Mouse (Mus musculus) cerebellum, postnatal 10 days (tissue): ENCODE measurements around the gene Lnx1.
A peak's percentile ranks its signal among the peaks of the same experiment; 100 is the strongest.

Experiments used
- DNase-seq, 2 experiments: peaks; one replicate each; pipeline ENCODE4 v3.0.0; 2021; ENCODE audit warnings: mixed read lengths in 2 of 2

Gene Lnx1

DNA sequence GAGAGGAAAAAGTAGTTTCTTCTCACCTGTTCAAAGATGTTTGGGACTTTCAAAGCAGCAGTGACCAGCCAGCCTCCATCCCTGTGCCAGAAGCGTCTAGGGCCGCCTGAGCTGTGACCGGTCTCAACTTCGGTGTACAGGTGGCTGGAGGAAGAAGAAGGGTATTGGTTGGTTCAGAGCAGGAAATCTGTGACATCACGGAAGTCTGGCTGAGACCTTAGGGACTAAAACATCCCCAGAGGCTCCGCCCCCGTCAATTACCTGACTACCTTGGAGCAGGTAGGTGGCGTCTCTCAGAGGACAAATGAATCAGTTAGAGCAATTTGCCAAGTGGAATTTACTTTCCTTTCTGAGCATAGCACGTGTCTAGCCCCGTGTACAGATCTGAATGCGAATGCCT, at the start of gene Lnx1:
Lnx1 (minus strand) TSS at position 147 of the 400 bp plus-strand sequence.
- no peak for DNase-seq

- DNase-seq, result no peak
Observed at GRCm38 (mm10) chr5:74750501-74750900, 47.8 kb upstream of the Lnx1 start.

DNA sequence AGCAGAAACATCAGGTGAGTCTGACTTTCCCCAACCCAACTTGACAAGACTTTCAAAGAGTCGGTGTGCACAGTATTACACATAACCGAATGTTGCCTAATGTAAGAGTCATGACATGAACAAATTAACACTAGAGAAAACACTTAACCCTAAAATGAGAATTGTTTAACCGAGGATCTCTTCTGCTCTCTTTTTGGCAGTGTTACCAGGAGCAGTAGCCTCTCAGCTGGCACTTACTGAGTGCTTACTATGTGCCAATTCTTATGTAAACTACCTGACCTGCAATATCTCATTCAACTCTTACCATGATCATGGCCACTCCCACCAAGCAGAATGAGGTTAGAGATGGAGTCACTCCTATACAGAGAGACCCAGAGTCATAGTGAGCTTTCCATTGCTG, 44.8 kb upstream of the Lnx1 start:
- DNase-seq, result no peak

- no peak for DNase-seq
Observed at GRCm38 (mm10) chr5:74740951-74741350, 38.2 kb upstream of the Lnx1 start.

- DNase-seq, result no peak
Observed at GRCm38 (mm10) chr5:74739435-74739834, 36.7 kb upstream of the Lnx1 start.

GRCm38 (mm10) chr5:74738312-74738711, 35.6 kb upstream of the Lnx1 start:
- DNase-seq, result no peak

DNA sequence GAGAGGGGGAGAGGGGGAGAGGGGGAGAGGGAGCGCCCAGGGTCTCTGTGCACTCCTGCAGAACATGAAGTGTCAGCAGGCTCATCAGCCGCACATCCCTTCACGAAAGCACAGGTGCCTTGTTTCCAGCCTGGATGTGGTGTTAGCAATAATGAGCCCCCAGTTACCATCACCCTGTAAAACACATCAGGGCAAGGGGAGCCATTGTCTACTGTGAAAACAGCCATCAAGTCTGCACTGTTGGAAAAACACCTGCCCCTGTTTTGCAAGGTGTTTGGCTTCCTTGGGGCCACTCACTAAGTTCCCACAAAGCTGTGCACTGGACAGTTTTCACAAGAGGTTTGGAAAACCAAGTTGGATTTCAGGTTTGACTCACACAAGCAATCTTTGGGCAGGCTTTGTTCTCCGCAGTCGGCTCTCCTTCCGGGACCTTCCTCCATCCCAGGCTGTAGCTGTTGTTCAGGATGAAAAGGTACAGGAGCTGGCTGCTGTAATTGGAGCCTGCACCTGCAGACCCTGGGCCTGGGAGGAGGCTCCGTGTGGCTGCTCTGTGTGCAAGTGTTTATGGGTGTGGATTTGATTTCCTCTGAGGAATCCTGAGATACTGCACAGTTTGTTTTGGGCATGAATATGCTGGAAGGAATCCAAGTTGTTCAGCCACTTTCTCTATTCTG, 31.3 kb upstream of the Lnx1 start:
- no peak for DNase-seq

DNA sequence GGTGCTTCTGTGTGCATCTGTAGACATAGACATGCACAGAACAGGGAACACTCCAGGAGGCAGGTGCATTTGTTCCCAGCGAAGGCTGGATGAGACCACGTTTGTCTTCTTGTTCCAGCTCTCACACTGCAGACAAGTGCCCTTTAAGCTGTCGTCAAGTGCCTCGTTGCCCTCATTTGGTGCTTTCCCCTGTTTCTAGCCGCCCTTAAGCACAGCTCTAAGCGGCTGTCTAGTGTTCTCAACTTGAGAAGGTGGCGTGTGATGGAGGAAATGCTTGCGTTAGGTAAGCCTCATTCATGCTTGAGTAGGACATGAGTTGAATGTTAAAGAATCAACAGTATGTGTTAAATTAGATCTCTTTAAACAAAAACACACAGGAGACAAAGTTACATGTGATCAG, 29.9 kb upstream of the Lnx1 start:
- DNase-seq, result no peak

DNA sequence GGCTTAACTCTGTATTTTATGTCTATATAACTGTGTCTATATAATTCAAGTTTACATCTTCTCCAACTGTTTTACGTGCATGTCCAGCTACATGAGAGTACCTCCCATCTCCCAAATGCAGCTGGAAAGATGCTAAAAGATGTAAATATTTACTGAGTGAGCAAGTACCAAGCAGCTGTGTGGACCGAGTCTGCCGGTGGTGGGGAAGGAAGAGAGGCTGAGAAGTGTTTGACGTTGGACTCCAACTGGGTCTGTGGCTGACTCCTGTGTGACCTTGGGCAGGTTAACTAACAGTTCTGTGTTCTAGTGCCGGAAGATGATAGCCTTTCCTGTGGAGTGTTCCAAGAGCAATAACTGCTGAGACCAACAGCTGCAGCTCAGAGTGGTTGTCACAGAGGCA, 27.9 kb upstream of the Lnx1 start:
- DNase-seq, result no peak

DNA sequence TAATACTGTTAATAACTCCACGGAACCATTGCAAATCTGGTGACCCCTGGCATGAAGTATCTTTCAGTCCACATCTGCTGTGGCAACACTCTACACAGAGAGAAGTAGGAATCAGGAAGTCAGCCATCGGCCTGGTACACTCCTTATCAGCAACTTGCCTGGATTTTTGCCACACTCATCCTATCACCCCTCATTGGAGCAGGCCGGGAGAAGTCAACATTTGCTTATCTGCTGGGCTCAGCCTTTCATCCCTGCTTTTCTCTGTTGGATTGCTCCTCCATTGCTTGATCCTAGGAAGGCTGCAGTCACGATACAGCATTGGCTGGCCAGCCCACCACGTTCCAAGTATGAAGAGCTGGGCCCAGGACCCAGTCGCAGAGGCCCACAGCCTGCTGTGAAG, 26.9 kb upstream of the Lnx1 start:
- no peak for DNase-seq

- peak; percentile 68 to 77 for DNase-seq
Observed at GRCm38 (mm10) chr5:74728186-74728585, 25.5 kb upstream of the Lnx1 start.

DNA sequence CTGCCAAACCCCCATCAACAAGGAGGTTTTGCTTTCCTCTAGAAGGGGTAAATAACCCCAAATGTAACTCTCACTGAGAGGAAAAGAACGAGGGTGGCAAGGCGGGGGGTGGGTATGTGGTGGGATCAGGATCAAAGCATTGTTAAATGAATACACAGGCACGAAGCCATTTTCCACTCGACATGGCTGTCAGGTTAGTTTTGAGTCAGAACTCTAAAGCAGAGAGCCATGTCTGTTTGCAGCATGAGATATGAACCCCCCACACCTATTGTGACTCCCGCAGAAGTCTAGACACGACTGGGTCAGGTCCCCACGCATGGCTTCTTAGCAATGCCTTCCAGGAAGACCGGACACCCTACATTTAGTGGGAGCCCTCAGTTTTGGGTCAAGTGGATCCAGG, 24.6 kb upstream of the Lnx1 start:
- no peak for DNase-seq

DNA sequence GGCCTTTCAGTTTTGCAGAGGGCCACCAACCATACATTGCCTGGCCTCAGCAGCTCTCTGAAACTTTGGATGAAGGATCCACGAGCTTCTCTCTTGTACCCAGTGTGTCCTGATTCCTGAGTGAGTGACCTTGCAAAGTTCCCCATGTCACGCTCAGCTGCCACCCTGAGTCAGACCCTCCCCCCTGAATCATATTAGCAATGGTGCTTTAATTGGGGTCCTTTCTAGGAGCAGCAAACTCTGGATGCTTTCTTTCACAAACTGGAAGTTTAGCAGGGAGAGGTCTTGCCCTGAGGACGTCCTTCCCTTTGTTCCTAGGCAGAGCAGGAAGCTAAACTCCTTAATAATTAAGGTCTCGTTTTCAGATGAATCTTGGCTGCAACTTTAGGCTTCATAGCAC, 22.8 kb upstream of the Lnx1 start:
- DNase-seq, result no peak

- DNase-seq, result peak; percentile 52
Observed at GRCm38 (mm10) chr5:74721816-74722215, 19.1 kb upstream of the Lnx1 start.

DNA sequence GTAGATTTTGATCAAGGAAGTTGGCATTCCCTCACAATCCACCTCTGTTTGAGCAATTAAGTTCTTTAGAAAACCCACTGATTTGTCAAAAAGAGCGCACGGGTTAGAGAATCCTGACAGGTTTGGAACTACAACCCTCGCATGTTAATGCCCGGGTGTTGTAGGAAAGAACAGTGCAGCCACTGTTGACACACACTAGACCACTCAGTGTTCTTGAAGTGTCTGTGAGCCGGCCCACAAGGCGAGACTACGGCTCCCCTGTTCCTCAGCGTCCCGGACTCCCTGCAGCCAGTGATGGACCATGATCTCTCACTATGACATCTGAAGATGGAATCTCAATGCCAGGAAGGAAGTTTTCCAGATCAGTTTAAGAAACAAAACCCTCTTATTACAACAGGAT, 17.9 kb upstream of the Lnx1 start:
- DNase-seq, result peak in 1 of 2 experiments; percentile 26

DNA sequence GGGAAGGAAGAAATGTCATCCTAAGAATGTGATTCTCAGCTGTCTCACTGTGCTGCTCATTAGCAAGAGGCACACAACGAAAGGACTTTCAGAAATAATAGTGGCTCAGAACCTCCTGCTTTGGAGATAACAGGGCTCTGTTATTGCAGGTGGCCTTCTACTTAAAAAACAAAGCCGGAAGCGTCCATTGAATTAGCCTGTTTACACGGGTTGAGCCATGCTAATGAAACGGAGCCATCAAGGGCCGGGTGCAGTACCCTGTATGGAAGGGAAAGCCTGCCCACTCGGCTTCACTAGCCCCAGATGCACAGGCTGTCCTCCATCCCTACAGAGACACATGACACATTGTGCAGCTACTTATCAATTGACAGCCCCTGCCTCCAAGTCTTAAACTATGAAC, 13.5 kb upstream of the Lnx1 start:
- DNase-seq, result no peak

- no peak for DNase-seq
Observed at GRCm38 (mm10) chr5:74712811-74713210, 10.1 kb upstream of the Lnx1 start.

GRCm38 (mm10) chr5:74711988-74712387, 9.3 kb upstream of the Lnx1 start:
- no peak for DNase-seq

DNA sequence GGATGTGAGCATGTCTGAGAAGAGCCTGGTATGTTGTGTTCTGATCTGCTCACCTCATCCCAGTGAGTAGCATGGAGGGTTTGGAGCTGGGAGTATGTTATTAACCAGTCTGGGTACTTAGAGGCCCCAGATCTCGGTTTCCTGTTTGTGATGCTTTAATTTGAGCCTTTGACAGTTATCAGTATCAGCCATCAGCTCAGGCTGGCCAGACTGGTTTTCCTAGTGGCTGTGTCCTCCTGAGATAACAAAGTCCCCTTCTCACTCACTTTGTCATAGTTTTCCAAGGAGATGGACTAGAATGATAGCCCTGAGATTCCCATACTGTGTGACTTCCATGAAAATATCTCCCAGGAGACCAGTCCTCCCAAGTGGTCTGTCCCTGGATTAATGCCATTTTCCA, 8.3 kb upstream of the Lnx1 start:
- DNase-seq, result no peak

DNA sequence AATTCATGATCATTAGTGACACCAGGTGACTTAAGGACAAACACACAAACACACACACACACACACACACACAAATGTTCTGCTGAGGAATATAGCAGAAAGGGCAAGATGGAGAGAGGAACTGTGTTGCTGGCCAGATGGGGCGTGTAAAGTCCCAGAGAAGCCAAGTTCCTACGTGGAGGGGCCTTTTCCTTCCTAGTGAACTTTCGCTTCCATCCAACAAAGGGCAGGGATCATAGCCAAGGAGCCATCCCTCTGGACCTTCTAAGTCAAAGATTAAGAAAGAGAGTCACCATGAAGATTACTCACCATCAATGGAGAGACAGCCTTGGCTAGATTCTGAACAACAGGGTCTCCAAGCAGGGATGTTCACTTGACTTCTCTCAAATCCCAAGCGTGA, 7.5 kb upstream of the Lnx1 start:
- DNase-seq, result no peak

GRCm38 (mm10) chr5:74704460-74704790, 1.7 kb upstream of the Lnx1 start:
- peak; percentile 62 to 73 for DNase-seq

GRCm38 (mm10) chr5:74703741-74704459, 1.2 kb upstream of the Lnx1 start:
- DNase-seq, result peak; percentile 53 to 55

DNA sequence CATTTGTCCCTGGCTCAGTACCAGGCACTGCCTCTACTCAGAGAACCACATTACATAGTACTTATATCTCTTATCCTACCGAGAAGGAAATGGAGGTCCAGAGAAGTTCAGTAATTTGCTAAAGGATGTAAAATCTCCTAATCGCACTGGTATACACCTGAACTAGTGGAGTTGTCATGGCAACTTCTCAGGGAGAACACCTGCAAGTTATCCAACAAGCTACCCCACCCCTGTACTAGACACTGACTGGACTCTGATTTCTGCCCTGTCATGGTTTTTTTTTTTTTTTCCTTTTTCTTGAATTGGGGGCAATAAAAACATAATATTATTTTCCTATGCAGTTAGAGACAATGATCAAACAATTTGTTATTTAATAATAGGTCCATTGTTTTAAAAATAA, 1.8 kb downstream of the Lnx1 start:
- no peak for DNase-seq

- DNase-seq, result no peak
Observed at GRCm38 (mm10) chr5:74699673-74700072, 3.0 kb downstream of the Lnx1 start.

- no peak for DNase-seq
Observed at GRCm38 (mm10) chr5:74697534-74697933, 5.2 kb downstream of the Lnx1 start.
